Mouse (Mus musculus) neural tube, embryonic 10.5 days (tissue): ENCODE data around the gene Olfr1175-ps.

Source experiments
- DNase-seq: peaks from one replicate; pipeline ENCODE4 v3.0.0-alpha.2; 2017; ENCODE audit warnings: low spot score; ENCODE audit errors: extremely low spot score

Gene Olfr1175-ps

GRCm38 (mm10) chr2:88327115-88327514, at the start of gene Olfr1175-ps:
Olfr1175-ps (minus strand) TSS chr2:88327215.
- DNase-seq, result no peak

GRCm38 (mm10) chr2:88356304-88356703, 29.3 kb upstream of the Olfr1175-ps start:
- DNase-seq, result no peak

GRCm38 (mm10) chr2:88346392-88346791, 19.4 kb upstream of the Olfr1175-ps start, which contains the start of gene Olfr1177-ps:
Olfr1177-ps (minus strand) TSS chr2:88346492.
- no peak for DNase-seq

- DNase-seq, result no peak
Measured at GRCm38 (mm10) chr2:88336421-88336820, 9.4 kb upstream of the Olfr1175-ps start, which contains the start of gene Olfr1176. Olfr1176 (plus strand) TSS chr2:88336721.

GRCm38 (mm10) chr2:88315035-88315434, 12.0 kb downstream of the Olfr1175-ps start, which contains the start of gene Olfr1174-ps:
Olfr1174-ps (minus strand) TSS chr2:88315135.
- DNase-seq, result no peak

GRCm38 (mm10) chr2:88279775-88280174, 47.2 kb downstream of the Olfr1175-ps start, which contains the start of gene Olfr1173:
Olfr1173 (minus strand) TSS chr2:88279875.
- DNase-seq, result no peak
